Mouse (Mus musculus): ENCODE measurements around the gene Prr12. TPM values are rescaled to one million over a fixed set of nuclear protein-coding genes. Genes with fewer than 3 reads are reported as not detected.

The Prr12 gene
- polyA plus RNA-seq, 1 experiment from 2014 or later: 17.9 TPM

DNA sequence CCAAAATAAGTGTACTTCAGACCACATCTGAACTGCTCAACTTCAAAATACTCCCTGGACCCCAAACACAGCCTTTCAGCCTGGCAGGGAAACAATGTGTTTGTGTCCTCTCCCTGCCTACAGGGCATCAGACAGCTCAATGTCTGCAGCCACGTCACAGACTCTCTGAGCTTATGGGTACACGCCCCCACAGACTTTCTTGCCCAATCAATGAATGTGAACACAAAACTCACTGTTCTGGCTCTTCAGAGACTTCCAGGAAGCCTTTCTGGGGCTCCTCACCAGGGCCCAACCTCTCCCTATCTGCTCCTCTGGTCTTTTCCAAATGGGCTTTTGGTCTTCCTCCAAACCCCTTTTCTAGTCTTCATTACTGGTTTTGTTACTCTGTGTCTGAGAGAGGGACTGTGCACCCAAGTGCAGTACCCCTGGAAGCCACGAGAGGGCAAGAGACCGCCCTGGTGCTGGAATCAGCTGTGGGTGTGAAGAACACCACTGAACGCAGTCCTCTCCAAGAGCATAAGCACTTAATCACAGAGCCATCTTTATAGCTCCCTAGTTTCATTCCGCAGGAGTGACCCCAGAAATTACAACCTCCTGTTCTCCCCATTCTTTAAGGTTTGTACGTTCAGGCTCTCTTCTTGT lies 14.8 kb downstream of the Prr12 start:
- Histone ChIP-seq H3K27ac (ENCODE audit: low read depth, low read length) (no peak overlapping the region), H3K4me3 (ENCODE audit: low read depth, low read length) (no peak overlapping the region), H3K4me2 (ENCODE audit: low read depth, low read length) (no peak overlapping the region), H3K27me3 (ENCODE audit: control insufficient read depth, insufficient read depth, low read length) (no peaks in the 10 kb centered on the region), H3K9me3 (ENCODE audit: control insufficient read depth, low read length) (no peaks in the 10 kb centered on the region), H3K4me1 (ENCODE audit: control insufficient read depth, insufficient read depth, low read length) (no peaks in the 10 kb centered on the region), H3K36me3 (ENCODE audit: control insufficient read depth, insufficient read depth, low read length) (peaks cover 75% of the 10 kb centered on the region), H3K9ac (replicated peaks; ENCODE audit: low read depth, low read length) (no peak overlapping the region)
- no peak for ATAC-seq (ENCODE audit: low read depth)
- WGBS: 72% methylated on average over 7 of the region's 7 CpGs

DNA sequence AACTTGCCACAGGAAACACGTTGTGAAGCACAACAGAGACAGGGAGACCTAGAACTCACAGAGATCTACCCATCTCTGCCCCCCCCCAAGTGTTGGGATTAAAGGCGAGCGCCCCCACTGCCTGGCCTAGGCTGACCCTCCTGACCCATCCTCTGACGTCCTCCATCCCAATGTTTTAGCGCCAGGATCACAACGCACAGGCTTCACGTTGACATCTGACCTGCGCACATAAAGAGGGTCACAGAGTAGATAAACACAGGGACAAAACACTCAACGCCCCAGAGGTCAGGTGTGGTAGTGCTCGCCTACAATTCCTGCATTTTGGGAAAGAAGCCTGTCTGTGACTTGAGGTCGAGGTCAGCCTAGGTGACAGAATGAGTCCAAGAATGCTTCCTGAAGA lies 16.0 kb downstream of the Prr12 start:
- Histone ChIP-seq H3K9me3 (ENCODE audit: control insufficient read depth, low read length) (no peaks in the 10 kb centered on the region), H3K9ac (replicated peaks; ENCODE audit: low read depth, low read length) (no peak overlapping the region), H3K4me2 (ENCODE audit: low read depth, low read length) (no peak overlapping the region), H3K27me3 (ENCODE audit: control insufficient read depth, insufficient read depth, low read length) (no peaks in the 10 kb centered on the region), H3K27ac (ENCODE audit: low read depth, low read length) (no peak overlapping the region), H3K4me3 (ENCODE audit: low read depth, low read length) (no peak overlapping the region), H3K36me3 (ENCODE audit: control insufficient read depth, insufficient read depth, low read length) (peaks cover 75% of the 10 kb centered on the region), H3K4me1 (ENCODE audit: control insufficient read depth, insufficient read depth, low read length) (no peaks in the 10 kb centered on the region)
- 92% methylated on average over 11 of the region's 11 CpGs for WGBS
- ATAC-seq (ENCODE audit: low read depth): no peak

DNA sequence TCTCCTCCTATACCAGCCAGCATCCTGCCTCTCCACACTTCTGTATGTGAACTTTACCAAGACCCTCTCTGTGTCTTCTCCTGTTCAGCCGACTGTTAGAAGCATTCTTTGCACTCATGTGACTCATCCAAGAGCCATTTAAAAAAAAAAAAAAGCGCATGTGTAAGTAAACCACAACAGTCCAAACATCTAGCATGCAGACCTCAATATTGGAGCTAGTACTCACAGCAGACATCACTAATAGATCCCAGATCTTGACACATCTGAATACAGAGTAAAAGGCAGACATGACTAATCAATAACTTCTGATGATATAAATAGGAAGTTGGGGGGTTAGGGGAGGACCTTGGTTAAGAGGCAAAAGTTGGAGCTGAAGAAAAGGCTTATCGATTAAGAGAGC lies 17.1 kb downstream of the Prr12 start:
- H3K9me3 ChIP-seq (ENCODE audit: control insufficient read depth, low read length): no peaks in the 10 kb centered on the region
- no peak overlapping the region for H3K27ac ChIP-seq (ENCODE audit: low read depth, low read length)
- no peak overlapping the region for H3K4me2 ChIP-seq (ENCODE audit: low read depth, low read length)
- no peak overlapping the region for H3K9ac ChIP-seq (replicated peaks; ENCODE audit: low read depth, low read length)
- 96% methylated on average over 3 of the region's 3 CpGs for WGBS
- ATAC-seq (ENCODE audit: low read depth): no peak
- H3K4me1 ChIP-seq (ENCODE audit: control insufficient read depth, insufficient read depth, low read length): no peaks in the 10 kb centered on the region
- no peak overlapping the region for H3K4me3 ChIP-seq (ENCODE audit: low read depth, low read length)
- H3K36me3 ChIP-seq (ENCODE audit: control insufficient read depth, insufficient read depth, low read length): peaks cover 74% of the 10 kb centered on the region
- H3K27me3 ChIP-seq (ENCODE audit: control insufficient read depth, insufficient read depth, low read length): no peaks in the 10 kb centered on the region

DNA sequence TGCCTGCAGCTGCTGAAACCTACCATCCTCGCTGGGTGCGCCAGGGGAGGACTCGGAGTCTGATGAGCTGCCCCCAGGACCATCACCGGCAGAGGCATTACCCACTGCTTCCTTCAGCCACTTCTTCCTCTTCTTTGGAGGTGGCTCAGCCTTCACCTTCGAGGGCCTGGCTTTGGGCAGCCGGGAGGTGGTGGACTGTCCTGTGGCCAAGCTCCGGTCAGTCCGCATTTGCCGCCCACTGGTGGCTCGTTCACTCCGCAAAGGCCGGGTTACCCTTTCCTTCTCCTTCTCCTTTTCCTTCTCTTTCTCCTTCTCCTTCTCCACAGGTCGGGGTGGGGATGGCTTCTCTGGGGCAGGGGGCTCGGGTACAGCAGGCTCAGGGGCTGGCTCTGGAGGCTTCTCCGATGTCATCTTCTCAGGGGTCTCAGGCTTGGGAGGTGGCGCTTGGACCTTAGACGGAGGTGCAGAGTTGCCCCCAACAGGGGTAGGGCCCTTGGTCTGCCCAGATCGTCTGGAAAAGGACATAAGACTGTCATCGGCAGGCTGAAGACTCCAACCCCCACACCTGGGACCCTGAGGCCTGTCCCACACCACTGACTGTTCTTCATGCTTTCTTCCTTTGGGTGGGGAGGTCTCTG lies 18.8 kb downstream of the Prr12 start:
- H3K9me3 ChIP-seq (ENCODE audit: control insufficient read depth, low read length): no peaks in the 10 kb centered on the region
- H3K36me3 ChIP-seq (ENCODE audit: control insufficient read depth, insufficient read depth, low read length): peaks cover 73% of the 10 kb centered on the region
- no peak overlapping the region for H3K9ac ChIP-seq (replicated peaks; ENCODE audit: low read depth, low read length)
- H3K27ac ChIP-seq (ENCODE audit: low read depth, low read length): no peak overlapping the region
- no peaks in the 10 kb centered on the region for H3K27me3 ChIP-seq (ENCODE audit: control insufficient read depth, insufficient read depth, low read length)
- no peak for ATAC-seq (ENCODE audit: low read depth)
- no peak overlapping the region for H3K4me3 ChIP-seq (ENCODE audit: low read depth, low read length)
- H3K4me2 ChIP-seq (ENCODE audit: low read depth, low read length): no peak overlapping the region
- 95% methylated on average over 19 of the region's 19 CpGs for WGBS
- no peaks in the 10 kb centered on the region for H3K4me1 ChIP-seq (ENCODE audit: control insufficient read depth, insufficient read depth, low read length)

DNA sequence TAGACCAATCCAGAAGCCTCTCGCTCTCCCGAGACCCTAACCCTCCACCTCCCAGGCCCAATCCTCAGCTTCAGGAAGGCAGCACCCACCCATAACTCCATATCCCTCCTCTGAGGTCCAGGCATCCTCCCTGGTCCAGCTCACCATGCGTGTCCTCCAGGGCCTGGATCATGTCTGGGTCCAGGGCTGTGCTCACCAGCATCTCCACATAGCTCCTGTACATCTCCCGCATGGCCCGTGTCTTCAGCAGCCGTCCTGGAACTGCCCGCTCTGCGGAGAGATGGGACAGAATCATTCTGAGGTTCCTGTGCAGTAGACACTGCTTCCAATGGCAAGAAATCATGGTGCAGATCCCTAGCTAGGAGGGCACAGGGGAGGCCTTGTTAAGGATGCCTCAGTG lies 21.8 kb downstream of the Prr12 start:
- H3K27me3 ChIP-seq (ENCODE audit: control insufficient read depth, insufficient read depth, low read length): no peaks in the 10 kb centered on the region
- no peaks in the 10 kb centered on the region for H3K9me3 ChIP-seq (ENCODE audit: control insufficient read depth, low read length)
- H3K27ac ChIP-seq (ENCODE audit: low read depth, low read length): no peak overlapping the region
- 95% methylated on average over 8 of the region's 8 CpGs for WGBS
- no peak overlapping the region for H3K9ac ChIP-seq (replicated peaks; ENCODE audit: low read depth, low read length)
- H3K36me3 ChIP-seq (ENCODE audit: control insufficient read depth, insufficient read depth, low read length): peaks cover 82% of the 10 kb centered on the region
- no peak for ATAC-seq (ENCODE audit: low read depth)
- no peak overlapping the region for H3K4me2 ChIP-seq (ENCODE audit: low read depth, low read length)
- no peak overlapping the region for H3K4me3 ChIP-seq (ENCODE audit: low read depth, low read length)
- no peaks in the 10 kb centered on the region; the same call in 1 of the 2 replicates for H3K4me1 ChIP-seq (ENCODE audit: control insufficient read depth, insufficient read depth, low read length)

DNA sequence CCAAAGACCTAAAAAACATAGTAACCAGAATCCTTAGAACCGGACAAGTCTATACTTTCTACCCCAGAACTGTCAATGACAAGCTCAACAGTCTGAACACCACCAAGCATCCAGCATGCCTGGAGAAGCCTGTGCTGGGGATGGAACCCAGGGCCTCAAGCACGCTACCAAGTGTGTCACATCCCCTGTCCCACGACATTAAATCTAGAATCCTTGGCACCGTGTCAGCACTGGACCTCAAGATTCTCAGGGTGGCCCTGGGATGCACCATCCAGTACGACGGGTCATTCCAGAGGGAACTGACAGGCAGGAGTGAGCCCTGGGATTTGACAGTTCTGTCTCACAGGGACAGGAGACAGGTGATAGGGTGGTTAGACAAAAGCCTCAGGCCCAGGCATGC lies 22.7 kb downstream of the Prr12 start:
- ATAC-seq (ENCODE audit: low read depth): no peak

DNA sequence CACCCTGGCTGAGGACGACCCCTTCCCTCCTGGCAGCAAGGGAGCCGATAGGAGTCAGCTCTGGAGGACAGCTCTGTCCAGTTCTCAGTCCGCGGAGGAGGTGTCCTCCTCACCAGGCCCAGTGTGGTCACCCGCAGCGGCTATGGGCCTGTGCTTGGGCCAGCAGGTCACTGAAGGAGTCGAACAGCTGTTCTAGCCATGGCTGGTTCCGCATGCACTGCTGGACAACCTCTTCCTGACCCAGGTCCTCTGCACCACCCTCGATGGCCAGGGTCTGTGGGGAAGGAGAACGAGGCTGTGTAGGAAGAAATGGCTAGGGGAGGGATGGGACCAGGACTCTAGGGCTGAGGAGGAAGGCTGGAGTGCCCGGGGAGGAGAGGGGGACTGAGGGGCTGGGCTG lies 24.3 kb downstream of the Prr12 start:
- H3K9ac ChIP-seq (replicated peaks; ENCODE audit: low read depth, low read length): no peak overlapping the region
- peaks cover 57% of the 10 kb centered on the region for H3K36me3 ChIP-seq (ENCODE audit: control insufficient read depth, insufficient read depth, low read length)
- no peak overlapping the region for H3K27ac ChIP-seq (ENCODE audit: low read depth, low read length)
- no peak for ATAC-seq (ENCODE audit: low read depth)
- no peaks in the 10 kb centered on the region for H3K9me3 ChIP-seq (ENCODE audit: control insufficient read depth, low read length)
- no peak overlapping the region for H3K4me3 ChIP-seq (ENCODE audit: low read depth, low read length)
- H3K4me1 ChIP-seq (ENCODE audit: control insufficient read depth, insufficient read depth, low read length): no peaks in the 10 kb centered on the region; the same call in 1 of the 2 replicates
- WGBS: 95% methylated on average over 11 of the region's 11 CpGs
- H3K4me2 ChIP-seq (ENCODE audit: low read depth, low read length): no peak overlapping the region
- H3K27me3 ChIP-seq (ENCODE audit: control insufficient read depth, insufficient read depth, low read length): no peaks in the 10 kb centered on the region

More for the DNA sequence above, 22.7 kb downstream of the Prr12 start:
- no peak overlapping the region for H3K4me3 ChIP-seq (ENCODE audit: low read depth, low read length)
- no peak overlapping the region for H3K27ac ChIP-seq (ENCODE audit: low read depth, low read length)
- H3K4me2 ChIP-seq (ENCODE audit: low read depth, low read length): no peak overlapping the region
- H3K9me3 ChIP-seq (ENCODE audit: control insufficient read depth, low read length): no peaks in the 10 kb centered on the region
- H3K4me1 ChIP-seq (ENCODE audit: control insufficient read depth, insufficient read depth, low read length): no peaks in the 10 kb centered on the region; the same call in 1 of the 2 replicates
- 90% methylated on average over 6 of the region's 6 CpGs for whole genome bisulfite sequencing
- peaks cover 74% of the 10 kb centered on the region for H3K36me3 ChIP-seq (ENCODE audit: control insufficient read depth, insufficient read depth, low read length)
- H3K27me3 ChIP-seq (ENCODE audit: control insufficient read depth, insufficient read depth, low read length): no peaks in the 10 kb centered on the region
- H3K9ac ChIP-seq (replicated peaks; ENCODE audit: low read depth, low read length): no peak overlapping the region

DNA sequence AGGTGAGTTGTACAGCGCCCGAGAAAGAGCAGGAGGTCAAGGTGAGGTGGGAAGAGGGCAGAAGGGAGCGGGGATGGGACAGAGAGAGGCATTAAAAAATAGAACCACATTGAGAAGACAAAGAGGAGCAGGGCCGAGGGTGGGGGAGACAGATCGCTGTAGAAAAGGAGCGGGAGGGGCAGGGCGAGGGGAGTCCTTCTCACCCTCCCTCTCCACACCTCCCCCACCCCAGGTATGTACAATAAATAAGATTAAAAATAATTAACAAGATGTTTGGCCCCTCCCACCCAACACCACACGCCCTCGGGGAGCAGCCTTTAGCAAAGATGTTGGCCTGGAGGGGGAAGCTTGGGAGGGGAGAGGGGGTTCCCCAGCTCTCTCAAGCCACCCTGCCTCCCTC lies 24.9 kb downstream of the Prr12 start:
- Histone ChIP-seq H3K9ac (replicated peaks; ENCODE audit: low read depth, low read length) (no peak overlapping the region), H3K9me3 (ENCODE audit: control insufficient read depth, low read length) (no peaks in the 10 kb centered on the region), H3K4me2 (ENCODE audit: low read depth, low read length) (no peak overlapping the region), H3K4me1 (ENCODE audit: control insufficient read depth, insufficient read depth, low read length) (no peaks in the 10 kb centered on the region; the same call in 1 of the 2 replicates), H3K27ac (ENCODE audit: low read depth, low read length) (no peak overlapping the region), H3K27me3 (ENCODE audit: control insufficient read depth, insufficient read depth, low read length) (no peaks in the 10 kb centered on the region), H3K36me3 (ENCODE audit: control insufficient read depth, insufficient read depth, low read length) (peaks cover 52% of the 10 kb centered on the region), H3K4me3 (ENCODE audit: low read depth, low read length) (no peak overlapping the region)
- 94% methylated on average over 9 of the region's 9 CpGs for WGBS
- no peak for ATAC-seq (ENCODE audit: low read depth)

DNA sequence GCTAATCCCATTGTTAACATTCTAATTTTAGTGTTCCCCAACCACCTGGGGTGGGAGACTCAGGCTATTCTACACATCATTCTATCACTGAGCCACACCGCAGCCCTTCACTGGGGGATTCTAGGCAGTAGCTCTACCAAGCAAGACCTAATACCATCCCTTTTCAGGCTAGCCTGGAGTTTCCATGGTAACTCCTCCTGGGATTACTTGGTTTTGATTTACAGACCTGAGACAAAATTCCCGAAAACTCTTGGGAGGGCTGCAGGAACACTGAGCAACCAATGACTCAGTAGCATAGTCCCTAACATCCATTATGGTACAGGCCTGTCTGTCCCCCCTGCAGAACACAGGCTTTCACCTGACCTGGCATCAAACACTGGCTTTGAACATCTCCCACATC lies 26.4 kb downstream of the Prr12 start:
- H3K4me1 ChIP-seq (ENCODE audit: control insufficient read depth, insufficient read depth, low read length): no peaks in the 10 kb centered on the region; the same call in 1 of the 2 replicates
- no peak overlapping the region for H3K9ac ChIP-seq (replicated peaks; ENCODE audit: low read depth, low read length)
- no peaks in the 10 kb centered on the region for H3K9me3 ChIP-seq (ENCODE audit: control insufficient read depth, low read length)
- H3K27me3 ChIP-seq (ENCODE audit: control insufficient read depth, insufficient read depth, low read length): no peaks in the 10 kb centered on the region
- no peak for ATAC-seq (ENCODE audit: low read depth)
- H3K4me3 ChIP-seq (ENCODE audit: low read depth, low read length): no peak overlapping the region
- no peak overlapping the region; the same call in 1 of the 2 replicates for H3K27ac ChIP-seq (ENCODE audit: low read depth, low read length)
- WGBS: 48% methylated on average over 2 of the region's 2 CpGs
- H3K36me3 ChIP-seq (ENCODE audit: control insufficient read depth, insufficient read depth, low read length): peaks cover 38% of the 10 kb centered on the region
- H3K4me2 ChIP-seq (ENCODE audit: low read depth, low read length): no peak overlapping the region

Measured in neural tube, embryonic 14.5 days (tissue).